Mouse (Mus musculus): ENCODE measurements at regions not wholly inside any gene's neighbourhood (a gene's known extent, or its start where the extent isn't known, plus 50 kb on each side); places are given as distances from the start of the nearest gene placed in this dataset.

- 60% methylated on average over 14 of the region's 14 CpGs for WGBS
Measured at GRCm38 (mm10) chr1:168991506-168992244, 539.6 kb downstream of the Nuf2 start.

GRCm38 (mm10) chr1:168975037-168975698, 543.1 kb upstream of the Pbx1 start:
- ATAC-seq (ENCODE audit: insufficient number of reproducible peaks, low FRiP score, low TSS enrichment, low read depth) = no peak
- WGBS = 74% methylated on average over 8 of the region's 8 CpGs
- H3K9ac ChIP-seq (ENCODE audit: low read length) = no peak overlapping the region

More at GRCm38 (mm10) chr1:168991506-168992244, 539.6 kb downstream of the Nuf2 start:
- DNase-seq (ENCODE audit: low spot score) (peak; percentile 23), ATAC-seq (ENCODE audit: insufficient number of reproducible peaks, low FRiP score, low TSS enrichment, low read depth) (no peak)
- Histone ChIP-seq H3K9ac (ENCODE audit: low read length) (no peak overlapping the region), H3K4me1 (ENCODE audit: control insufficient read depth, insufficient read depth, low read length) (no peaks in the 10 kb centered on the region), H3K4me3 (ENCODE audit: low read depth, low read length) (no peak overlapping the region), H3K36me3 (ENCODE audit: control insufficient read depth, insufficient read depth, low read length) (no peaks in the 10 kb centered on the region), H3K27ac (replicated peaks; ENCODE audit: low read depth, low read length) (no peak overlapping the region), H3K9me3 (ENCODE audit: control insufficient read depth, low read length) (no peaks in the 10 kb centered on the region), H3K4me2 (ENCODE audit: low read depth, severe bottlenecking) (no peak overlapping the region), H3K27me3 (ENCODE audit: control insufficient read depth, insufficient read depth, low read length) (no peaks in the 10 kb centered on the region)

GRCm38 (mm10) chr1:168969402-168969801, 537.3 kb upstream of the Pbx1 start:
- Histone ChIP-seq H3K27ac (replicated peaks; ENCODE audit: low read depth, low read length) (no peak overlapping the region), H3K4me2 (ENCODE audit: low read depth, severe bottlenecking) (no peak overlapping the region), H3K9ac (ENCODE audit: low read length) (no peak overlapping the region), H3K27me3 (ENCODE audit: control insufficient read depth, insufficient read depth, low read length) (no peaks in the 10 kb centered on the region), H3K36me3 (ENCODE audit: control insufficient read depth, insufficient read depth, low read length) (no peaks in the 10 kb centered on the region), H3K4me1 (ENCODE audit: control insufficient read depth, insufficient read depth, low read length) (0 out of 2 replicates have a peak, but pooled peaks cover 1% of the 10 kb centered on the region), H3K4me3 (ENCODE audit: low read depth, low read length) (no peak overlapping the region), H3K9me3 (ENCODE audit: control insufficient read depth, low read length) (no peaks in the 10 kb centered on the region)
- DNase-seq (ENCODE audit: low spot score) = no peak
- WGBS = 65% methylated on average over 5 of the region's 5 CpGs
- ATAC-seq (ENCODE audit: insufficient number of reproducible peaks, low FRiP score, low TSS enrichment, low read depth) = no peak

More at GRCm38 (mm10) chr1:168975037-168975698, 543.1 kb upstream of the Pbx1 start:
- H3K27me3 ChIP-seq (ENCODE audit: control insufficient read depth, insufficient read depth, low read length) = no peaks in the 10 kb centered on the region
- H3K27ac ChIP-seq (replicated peaks; ENCODE audit: low read depth, low read length) = no peak overlapping the region
- DNase-seq (ENCODE audit: low spot score) = no peak
- no peaks in the 10 kb centered on the region for H3K9me3 ChIP-seq (ENCODE audit: control insufficient read depth, low read length)
- H3K4me1 ChIP-seq (ENCODE audit: control insufficient read depth, insufficient read depth, low read length) = no peaks in the 10 kb centered on the region
- no peak overlapping the region for H3K4me3 ChIP-seq (ENCODE audit: low read depth, low read length)
- H3K36me3 ChIP-seq (ENCODE audit: control insufficient read depth, insufficient read depth, low read length) = no peaks in the 10 kb centered on the region
- H3K4me2 ChIP-seq (ENCODE audit: low read depth, severe bottlenecking) = no peak overlapping the region

GRCm38 (mm10) chr1:168967334-168967733, 535.3 kb upstream of the Pbx1 start:
- Histone ChIP-seq H3K9ac (ENCODE audit: low read length) (no peak overlapping the region), H3K27ac (replicated peaks; ENCODE audit: low read depth, low read length) (no peak overlapping the region), H3K36me3 (ENCODE audit: control insufficient read depth, insufficient read depth, low read length) (no peaks in the 10 kb centered on the region), H3K4me3 (ENCODE audit: low read depth, low read length) (no peak overlapping the region), H3K4me1 (ENCODE audit: control insufficient read depth, insufficient read depth, low read length) (0 out of 2 replicates have a peak, but pooled peaks cover 4% of the 10 kb centered on the region), H3K27me3 (ENCODE audit: control insufficient read depth, insufficient read depth, low read length) (no peaks in the 10 kb centered on the region), H3K4me2 (ENCODE audit: low read depth, severe bottlenecking) (no peak overlapping the region), H3K9me3 (ENCODE audit: control insufficient read depth, low read length) (no peaks in the 10 kb centered on the region)
- ATAC-seq (ENCODE audit: insufficient number of reproducible peaks, low FRiP score, low TSS enrichment, low read depth) (no peak), DNase-seq (ENCODE audit: low spot score) (no peak)
- 86% methylated on average over 2 of the region's 2 CpGs for WGBS

GRCm38 (mm10) chr1:168964467-168964904, 532.4 kb upstream of the Pbx1 start:
- DNase-seq (ENCODE audit: low spot score) = peak; percentile 65
- Histone ChIP-seq H3K9me3 (ENCODE audit: control insufficient read depth, low read length) (no peaks in the 10 kb centered on the region), H3K4me1 (ENCODE audit: control insufficient read depth, insufficient read depth, low read length) (0 out of 2 replicates have a peak, but pooled peaks cover 4% of the 10 kb centered on the region), H3K36me3 (ENCODE audit: control insufficient read depth, insufficient read depth, low read length) (no peaks in the 10 kb centered on the region), H3K4me3 (ENCODE audit: low read depth, low read length) (no peak overlapping the region), H3K9ac (ENCODE audit: low read length) (no peak overlapping the region), H3K4me2 (ENCODE audit: low read depth, severe bottlenecking) (no peak overlapping the region), H3K27ac (replicated peaks; ENCODE audit: low read depth, low read length) (0 out of 2 replicates have a peak overlapping the region, but pooled peaks have one; percentile 39), H3K27me3 (ENCODE audit: control insufficient read depth, insufficient read depth, low read length) (no peaks in the 10 kb centered on the region)
- ATAC-seq (ENCODE audit: insufficient number of reproducible peaks, low FRiP score, low TSS enrichment, low read depth) = peak; percentile 82; the same call in 1 of the 2 replicates
- WGBS = 19% methylated on average over 6 of the region's 6 CpGs

GRCm38 (mm10) chr1:168950947-168951346, 518.9 kb upstream of the Pbx1 start:
- ATAC-seq (ENCODE audit: insufficient number of reproducible peaks, low FRiP score, low TSS enrichment, low read depth) (no peak), DNase-seq (ENCODE audit: low spot score) (no peak)
- Histone ChIP-seq H3K27me3 (ENCODE audit: control insufficient read depth, insufficient read depth, low read length) (no peaks in the 10 kb centered on the region), H3K36me3 (ENCODE audit: control insufficient read depth, insufficient read depth, low read length) (no peaks in the 10 kb centered on the region), H3K9ac (ENCODE audit: low read length) (no peak overlapping the region), H3K27ac (replicated peaks; ENCODE audit: low read depth, low read length) (no peak overlapping the region), H3K4me2 (ENCODE audit: low read depth, severe bottlenecking) (no peak overlapping the region), H3K9me3 (ENCODE audit: control insufficient read depth, low read length) (0 out of 2 replicates have a peak, but pooled peaks cover 3% of the 10 kb centered on the region), H3K4me3 (ENCODE audit: low read depth, low read length) (no peak overlapping the region), H3K4me1 (ENCODE audit: control insufficient read depth, insufficient read depth, low read length) (no peaks in the 10 kb centered on the region)

GRCm38 (mm10) chr1:168924100-168924815, 492.2 kb upstream of the Pbx1 start:
- no peak for ATAC-seq (ENCODE audit: insufficient number of reproducible peaks, low FRiP score, low TSS enrichment, low read depth)
- Histone ChIP-seq H3K36me3 (ENCODE audit: control insufficient read depth, insufficient read depth, low read length) (no peaks in the 10 kb centered on the region), H3K4me1 (ENCODE audit: control insufficient read depth, insufficient read depth, low read length) (no peaks in the 10 kb centered on the region), H3K27me3 (ENCODE audit: control insufficient read depth, insufficient read depth, low read length) (no peaks in the 10 kb centered on the region), H3K27ac (replicated peaks; ENCODE audit: low read depth, low read length) (no peak overlapping the region), H3K9ac (ENCODE audit: low read length) (no peak overlapping the region), H3K4me2 (ENCODE audit: low read depth, severe bottlenecking) (no peak overlapping the region), H3K9me3 (ENCODE audit: control insufficient read depth, low read length) (no peaks in the 10 kb centered on the region), H3K4me3 (ENCODE audit: low read depth, low read length) (no peak overlapping the region)
- DNase-seq (ENCODE audit: low spot score) = peak; percentile 23
- WGBS = 74% methylated on average over 5 of the region's 5 CpGs

- Histone ChIP-seq H3K4me3 (ENCODE audit: low read depth, low read length) (no peak overlapping the region), H3K4me2 (ENCODE audit: low read depth, severe bottlenecking) (no peak overlapping the region), H3K36me3 (ENCODE audit: control insufficient read depth, insufficient read depth, low read length) (no peaks in the 10 kb centered on the region), H3K9me3 (ENCODE audit: control insufficient read depth, low read length) (no peaks in the 10 kb centered on the region), H3K4me1 (ENCODE audit: control insufficient read depth, insufficient read depth, low read length) (no peaks in the 10 kb centered on the region), H3K27me3 (ENCODE audit: control insufficient read depth, insufficient read depth, low read length) (no peaks in the 10 kb centered on the region), H3K27ac (replicated peaks; ENCODE audit: low read depth, low read length) (no peak overlapping the region), H3K9ac (ENCODE audit: low read length) (no peak overlapping the region)
- WGBS = 87% methylated on average over 9 of the region's 9 CpGs
- ATAC-seq (ENCODE audit: insufficient number of reproducible peaks, low FRiP score, low TSS enrichment, low read depth) = no peak
- no peak for DNase-seq (ENCODE audit: low spot score)
Measured at GRCm38 (mm10) chr1:168918331-168919076, 486.4 kb upstream of the Pbx1 start.
